Mouse (Mus musculus) heart, adult 2 months (tissue): ENCODE measurements around the gene Rhbdf2.

Source experiments
- CTCF ChIP-seq: fragments of 200-600 bp; IDR thresholded peaks from 2 replicates; pipeline ENCODE4 v1.8.1; 2022; ENCODE audit warnings: antibody characterized with exemption, mild to moderate bottlenecking, moderate library complexity
- EP300 ChIP-seq: fragments of 200-500 bp; IDR thresholded peaks from 2 replicates; pipeline ENCODE4 v1.6.1; 2011; ENCODE audit warnings: low read depth, low read length, control low read depth; ENCODE audit not compliant: insufficient read depth
- POLR2A ChIP-seq: fragments of 200-500 bp; IDR thresholded peaks from 2 replicates; pipeline ENCODE4 v1.6.1; 2011; ENCODE audit warnings: mild to moderate bottlenecking, low read depth, low read length, control low read depth; ENCODE audit not compliant: insufficient read depth

DNA sequence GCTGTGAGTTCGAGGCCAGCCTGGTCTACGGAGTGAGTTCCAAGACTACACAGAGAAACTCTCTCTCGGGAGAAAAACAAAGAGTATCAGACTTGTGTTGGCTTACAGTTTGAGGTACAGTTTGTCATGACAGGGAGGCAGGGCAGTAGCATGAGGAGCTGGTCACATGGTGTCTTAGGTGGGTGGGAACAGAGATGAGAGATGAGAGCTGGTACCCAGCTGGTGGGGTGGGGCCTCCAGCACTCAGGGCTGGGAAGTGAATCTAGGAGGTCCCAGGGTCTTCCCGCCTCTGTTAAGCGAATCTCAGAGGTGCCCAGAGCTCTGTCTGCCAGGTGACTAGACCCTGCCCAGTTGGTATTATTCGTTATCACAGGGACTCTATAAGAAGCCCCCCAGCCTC is 2.7 kb upstream of the Rhbdf2 start:
- TF ChIP-seq CTCF (no peak), EP300 (no peak), POLR2A (no peak)
